Mouse (Mus musculus): ENCODE measurements around the gene Megf6.
A peak's percentile ranks its signal among the peaks of the same experiment; 100 is the strongest.

Megf6 gene

GRCm38 (mm10) chr4:154170506-154171150 lies at the start of gene Megf6:
Megf6 (plus strand) TSS chr4:154170730.
- DNase-seq: peak; percentile 78 to 83

DNA sequence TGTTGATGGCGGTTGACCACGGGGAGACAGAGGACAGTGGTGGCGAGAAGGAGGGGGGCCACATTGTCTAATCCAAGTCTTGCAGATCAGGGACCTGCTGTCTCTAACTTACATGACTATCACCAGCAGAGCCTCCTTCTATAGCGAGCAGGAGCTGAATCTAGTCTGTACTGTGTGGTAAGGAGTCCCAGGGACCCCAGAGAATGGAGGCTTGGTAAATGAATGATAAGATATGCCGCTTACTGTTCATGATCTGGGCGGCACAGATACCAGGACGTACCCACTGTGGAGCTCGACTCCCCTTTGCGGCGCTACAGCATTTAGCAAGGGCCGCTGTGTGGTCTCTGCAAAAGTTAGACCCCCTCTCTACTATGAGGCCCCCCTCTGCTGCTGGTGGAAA lies 48.7 kb upstream of the Megf6 start:
- DNase-seq: no peak

DNA sequence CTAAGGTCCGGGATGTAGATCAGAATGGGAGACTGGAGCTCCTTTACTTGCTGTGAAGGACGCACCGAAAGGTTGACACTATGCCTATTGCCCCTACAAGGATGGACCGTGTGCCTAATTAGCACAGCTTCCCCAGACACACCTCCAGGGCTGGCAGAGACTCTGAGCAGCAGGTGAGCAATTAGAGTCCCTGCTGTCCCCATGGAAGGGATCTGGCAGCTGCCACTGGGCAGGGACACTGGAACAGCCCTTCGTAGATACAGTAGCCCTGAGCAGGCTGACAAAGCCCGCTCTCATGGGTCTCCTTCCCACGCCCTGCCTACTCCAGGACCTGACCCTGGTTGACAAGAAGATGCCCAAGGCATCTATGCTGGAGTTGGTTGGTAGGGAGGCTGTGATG lies 48.2 kb upstream of the Megf6 start:
- DNase-seq: no peak

DNA sequence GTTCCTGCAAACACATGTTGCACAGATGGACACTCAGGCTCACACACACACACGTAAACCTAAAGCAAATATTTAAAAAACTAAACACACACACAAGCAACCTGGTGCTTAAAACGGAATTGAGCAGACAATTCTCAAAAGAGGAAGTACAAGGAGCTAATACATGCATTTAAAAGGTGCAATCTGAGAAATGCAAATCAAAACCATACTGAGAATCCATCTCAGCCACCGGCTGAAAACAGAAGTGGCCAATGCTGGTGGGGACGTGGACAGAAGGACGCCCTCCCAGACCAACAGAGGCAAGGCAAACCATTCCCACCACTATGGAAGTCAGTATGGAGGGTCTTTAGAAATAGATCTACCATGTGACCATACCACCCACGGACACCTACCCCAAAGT lies 47.0 kb upstream of the Megf6 start:
- DNase-seq: no peak

GRCm38 (mm10) chr4:154125202-154125601 lies 45.3 kb upstream of the Megf6 start:
- DNase-seq: no peak

DNA sequence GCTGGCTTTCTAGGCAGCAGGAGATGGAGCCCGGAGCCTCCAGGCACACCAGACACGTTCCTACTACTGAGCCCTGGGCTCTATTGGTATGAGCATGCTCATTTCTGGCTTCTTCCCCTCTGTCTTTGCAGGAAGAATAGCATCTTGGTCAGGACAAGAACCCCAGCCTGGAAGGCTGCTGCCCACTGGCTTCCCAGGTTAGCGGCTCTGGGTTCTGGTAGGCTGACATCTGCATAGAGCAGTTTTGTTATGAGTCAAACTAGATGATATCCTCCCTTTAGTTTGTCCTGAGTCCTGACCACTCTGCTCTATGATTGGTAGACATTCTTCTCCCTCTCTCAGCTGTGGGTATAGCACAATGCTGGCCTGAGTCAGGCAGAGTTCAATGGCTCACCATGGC lies 43.3 kb upstream of the Megf6 start:
- DNase-seq: no peak

DNA sequence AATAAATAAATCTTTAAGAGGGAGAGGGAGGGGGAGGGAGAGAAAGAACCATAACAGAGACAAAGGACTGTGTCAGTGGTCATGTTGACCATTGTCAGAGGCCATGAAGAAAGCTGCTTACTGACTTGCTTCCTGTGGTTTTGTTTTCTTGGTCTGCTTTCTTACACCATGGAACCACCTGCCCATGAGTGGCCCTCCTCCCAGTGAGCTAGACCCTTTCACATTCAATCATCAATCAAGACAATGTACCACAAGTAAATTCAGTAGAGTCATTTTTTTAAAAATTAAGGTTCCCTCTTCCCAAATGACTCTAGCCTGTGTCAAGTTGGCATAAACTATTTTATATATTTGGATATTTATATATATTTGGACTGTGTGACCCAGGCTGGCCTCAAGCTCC lies 40.6 kb upstream of the Megf6 start:
- no peak for DNase-seq

DNA sequence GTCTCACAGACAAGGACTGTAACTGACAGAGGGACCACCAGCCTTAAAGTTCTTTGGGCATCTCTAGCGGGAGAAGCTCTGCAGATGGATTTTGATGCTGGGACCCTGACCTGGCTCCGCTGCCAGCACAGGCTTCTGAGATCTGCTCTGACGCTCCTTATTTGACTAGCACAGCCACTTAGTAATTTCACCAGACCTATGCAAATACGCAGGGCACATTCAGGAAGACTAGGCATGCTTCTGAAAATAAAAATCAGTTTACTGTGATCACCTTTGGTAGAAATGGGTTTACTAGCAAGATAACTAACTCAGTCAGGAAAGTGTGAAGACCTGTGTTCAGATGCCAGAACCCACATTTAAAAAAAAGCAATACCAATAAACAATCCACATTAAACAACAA lies 38.6 kb upstream of the Megf6 start:
- no peak for DNase-seq

GRCm38 (mm10) chr4:154134803-154135202 lies 35.7 kb upstream of the Megf6 start:
- no peak for DNase-seq

DNA sequence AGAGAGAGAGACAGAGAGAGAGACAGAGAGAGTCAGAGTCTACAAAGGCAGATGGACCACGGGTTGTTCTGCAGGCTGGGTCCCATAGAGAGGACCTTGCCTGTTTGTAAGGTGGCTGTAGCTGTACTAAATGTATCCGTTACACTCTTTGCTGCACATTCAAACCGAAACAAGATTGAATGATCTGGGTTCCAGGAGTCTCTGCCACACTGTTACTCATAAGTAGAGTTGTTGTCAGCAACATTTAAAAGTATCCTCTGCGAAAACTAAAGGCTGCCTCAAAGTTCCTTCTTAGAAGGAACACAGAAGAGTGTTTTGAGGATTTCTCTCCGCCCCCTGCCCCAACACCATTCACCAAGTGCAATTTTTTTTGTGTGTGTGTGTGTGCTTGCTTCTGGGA lies 33.4 kb upstream of the Megf6 start:
- no peak for DNase-seq

GRCm38 (mm10) chr4:154139671-154140181 lies 30.8 kb upstream of the Megf6 start:
- DNase-seq: no peak

DNA sequence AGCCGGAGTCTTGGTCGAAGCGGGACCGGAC lies 30.5 kb upstream of the Megf6 start, which contains the start of gene Trp73:
Gene Trp73 (minus strand): TSS at position 27 of the 31 bp plus-strand sequence.
- DNase-seq: no peak

- DNase-seq: no peak
Measured at GRCm38 (mm10) chr4:154140213-154141008, 30.1 kb upstream of the Megf6 start.

GRCm38 (mm10) chr4:154141009-154141867 lies 29.3 kb upstream of the Megf6 start:
- DNase-seq: no peak

DNA sequence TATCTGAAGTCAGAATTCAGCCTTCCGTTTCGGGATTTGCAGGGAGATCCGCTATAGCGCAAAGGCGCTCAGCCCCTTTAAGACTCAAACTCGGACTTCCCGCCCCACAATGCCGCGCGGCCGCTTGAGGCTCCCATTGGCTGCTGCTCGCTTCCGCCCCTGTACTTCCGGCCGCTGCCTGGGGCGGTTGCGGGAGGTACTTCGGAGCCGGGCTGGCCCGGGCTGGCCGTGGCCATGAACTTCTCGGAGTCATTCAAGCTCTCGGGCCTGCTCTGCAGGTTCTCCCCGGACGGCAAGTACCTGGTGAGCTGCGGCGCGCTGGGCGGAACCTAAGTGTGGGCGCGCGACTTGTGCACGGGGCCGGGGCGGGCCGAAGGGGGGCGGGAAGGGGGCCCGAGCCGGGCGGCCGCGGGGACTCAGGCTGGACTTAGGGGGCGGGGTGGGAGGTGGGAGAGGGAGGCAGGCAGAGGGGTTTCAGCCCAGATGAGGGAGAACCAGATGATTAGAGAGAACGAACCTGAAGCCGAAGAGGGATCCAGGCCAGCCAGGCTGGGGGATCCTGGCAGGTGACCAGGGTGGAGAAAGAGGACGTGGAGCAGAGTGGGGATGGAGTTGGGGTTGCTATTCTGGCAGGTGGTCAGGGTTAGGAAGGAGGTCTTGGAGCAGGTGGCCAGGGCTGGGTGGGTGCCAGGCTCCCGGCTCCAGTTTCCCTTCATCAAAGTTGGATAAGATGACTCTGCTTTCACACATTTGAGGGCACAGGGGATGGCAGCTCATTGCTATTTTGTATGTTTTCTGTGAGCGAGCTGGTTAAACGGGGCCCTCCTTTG lies 28.1 kb upstream of the Megf6 start, which contains the start of gene Wrap73:
Gene Wrap73 (plus strand): TSS at position 162 of the 830 bp plus-strand sequence.
- DNase-seq: peak; percentile 92 to 93

DNA sequence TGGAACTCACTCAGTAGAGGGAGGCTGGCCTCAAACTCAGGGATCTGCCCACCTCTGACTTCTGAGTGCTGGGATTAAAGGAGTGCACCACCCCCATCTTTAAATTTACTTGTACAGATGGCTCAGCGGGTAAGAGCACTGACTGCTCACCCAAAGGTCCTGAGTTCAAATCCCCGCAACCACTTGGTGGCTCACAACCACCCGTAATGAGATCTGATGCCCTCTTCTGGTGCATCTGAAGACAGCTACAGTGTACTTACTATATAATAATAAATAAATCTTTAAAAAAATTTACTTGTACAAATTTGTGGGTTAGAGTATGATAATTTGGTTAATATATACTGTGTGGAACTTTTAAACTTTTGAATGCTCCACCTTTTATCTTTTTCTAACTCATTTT lies 25.8 kb upstream of the Megf6 start:
- DNase-seq: no peak

DNA sequence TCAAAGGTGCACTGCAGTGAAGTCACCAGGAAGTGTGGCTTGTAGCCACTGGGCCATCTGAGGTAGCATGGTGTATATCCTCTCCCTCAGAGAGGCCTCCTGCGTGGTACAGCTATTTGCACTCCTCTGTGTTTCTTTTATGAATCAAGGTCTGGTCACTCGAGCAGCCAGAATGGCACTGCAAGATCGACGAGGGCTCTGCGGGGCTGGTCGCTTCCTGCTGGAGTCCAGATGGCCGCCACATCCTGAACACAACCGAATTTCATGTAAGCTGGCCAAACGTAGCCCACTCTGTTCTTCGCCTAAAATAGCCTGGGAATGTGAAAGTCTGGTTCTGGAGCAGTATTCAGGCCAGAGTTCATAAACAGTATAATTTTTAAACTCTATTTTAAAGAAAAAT lies 24.2 kb upstream of the Megf6 start:
- DNase-seq: no peak

DNA sequence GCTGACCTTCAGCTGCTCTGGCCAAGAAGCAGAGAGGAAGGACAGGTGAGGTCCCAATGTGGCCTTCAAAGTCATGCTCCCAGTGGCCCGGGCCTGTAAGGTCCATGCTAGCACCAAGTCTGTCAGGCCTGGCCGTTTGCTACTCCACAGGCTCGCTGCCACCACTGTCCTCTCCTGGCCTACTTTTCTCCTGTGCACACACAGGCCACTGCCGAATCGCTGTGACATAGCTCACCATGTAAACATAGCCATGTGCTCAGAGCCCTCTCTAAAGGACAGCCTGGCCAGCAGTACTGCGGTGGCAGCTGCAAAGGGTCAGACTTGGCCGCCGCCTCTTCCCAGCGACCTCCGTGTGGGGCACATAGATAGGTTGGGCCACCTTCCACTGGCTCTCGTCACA lies 16.4 kb upstream of the Megf6 start:
- no peak for DNase-seq

DNA sequence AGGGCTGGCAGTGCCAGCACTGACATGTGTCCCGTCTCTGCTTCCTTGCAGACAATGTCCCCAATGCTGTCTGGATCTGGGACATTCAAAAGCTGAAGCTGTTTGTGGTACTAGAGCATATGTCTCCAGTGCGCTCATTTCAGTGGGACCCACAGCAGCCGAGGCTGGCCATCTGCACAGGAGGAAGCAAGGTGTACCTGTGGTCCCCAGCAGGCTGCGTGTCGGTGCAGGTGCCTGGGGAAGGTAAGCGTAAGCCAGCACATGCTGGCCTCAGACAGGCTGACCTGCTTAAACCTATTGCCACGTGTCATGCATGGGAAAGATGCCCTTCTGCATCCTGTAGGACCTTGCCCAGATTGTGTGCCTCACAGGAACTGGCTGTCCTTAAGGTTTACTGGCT lies 14.5 kb upstream of the Megf6 start:
- no peak for DNase-seq

DNA sequence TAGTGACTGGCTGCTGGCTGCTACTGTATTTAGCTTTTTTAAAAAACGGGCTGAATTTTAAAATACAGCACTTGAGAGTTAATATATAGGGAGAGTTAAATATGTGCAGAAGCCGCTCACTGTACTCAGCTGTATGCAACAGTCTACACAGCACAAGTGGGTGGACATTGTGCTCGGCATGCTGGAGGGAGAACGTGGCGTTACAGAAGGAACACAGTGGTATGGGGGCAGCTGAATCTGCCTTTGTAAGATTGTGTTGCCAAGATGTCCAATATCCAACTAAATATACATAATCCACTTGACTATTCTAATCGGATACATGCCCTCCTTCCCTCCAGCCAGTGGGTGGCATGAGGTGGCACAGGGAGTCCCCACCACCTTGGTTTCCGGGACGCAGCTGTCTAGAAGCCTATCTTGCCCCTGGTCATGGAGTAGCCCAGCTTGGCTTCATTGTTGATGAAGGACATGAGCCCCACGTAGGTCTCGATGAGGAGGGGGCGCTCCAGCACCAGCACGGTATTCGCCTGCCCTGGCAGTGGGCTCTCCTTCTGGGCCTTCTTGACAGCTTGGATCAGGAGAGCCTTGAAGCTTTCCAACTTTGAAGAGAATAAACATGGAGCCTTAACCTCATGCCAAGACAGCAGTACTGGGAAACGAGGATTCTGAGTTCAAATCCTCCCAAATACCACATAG lies 12.4 kb upstream of the Megf6 start:
- DNase-seq: no peak

- DNase-seq: peak; percentile 78 to 87
Measured at GRCm38 (mm10) chr4:154159002-154159401, 11.5 kb upstream of the Megf6 start.

GRCm38 (mm10) chr4:154159961-154160537 lies 10.5 kb upstream of the Megf6 start:
- no peak for DNase-seq

All from lung, adult 18-20 months (tissue).